Mouse (Mus musculus) gastrocnemius, postnatal 36 days (tissue): ENCODE measurements around the gene Olfr450. TPM values are rescaled to one million over a fixed set of nuclear protein-coding genes. Genes with fewer than 3 reads are reported as not detected.

Experiments used
- DNase-seq, 2 experiments: peaks; one replicate each; pipeline ENCODE4 v3.0.0; 2022
- intact Hi-C: fragments of 180-260 bp; cut with DNase I; formaldehyde crosslinking; loops from one replicate; pipeline ENCODE4 v1.15.1; 2025
- long read RNA-seq, 2 experiments: library from polyadenylated mRNA; stranded (forward); transcript quantifications; one replicate each; pipeline ENCODE4 v2.0.0; 2021
- total RNA-seq, 2 experiments: library from RNA; stranded (reverse); gene quantifications; 2 replicates each; pipeline ENCODE4 v1.2.3; 2021

Gene Olfr450
- total RNA-seq = not detected
- long read RNA-seq, experiment 1 = 0 reads
- long read RNA-seq, experiment 2 = 0 reads

- intact Hi-C loops = no loop called here
- DNase-seq = no peak
Measured at GRCm38 (mm10) chr6:42811639-42812038, at the start of gene Olfr450. Gene Olfr450, plus strand, starts transcription at chr6:42811939.

GRCm38 (mm10) chr6:42777066-42777465, 34.7 kb upstream of the Olfr450 start:
- intact Hi-C loops = no loop called here
- no peak for DNase-seq

- no peak for DNase-seq
- intact Hi-C loops = no loop called here
Measured at GRCm38 (mm10) chr6:42784793-42785192, 26.9 kb upstream of the Olfr450 start, which contains the start of gene Olfr452. Gene Olfr452, plus strand, starts transcription at chr6:42785093.

GRCm38 (mm10) chr6:42790247-42790948, 21.3 kb upstream of the Olfr450 start:
- no peak for DNase-seq
- intact Hi-C loops = no loop called here

GRCm38 (mm10) chr6:42790949-42791556, 20.7 kb upstream of the Olfr450 start:
- intact Hi-C loops = no loop called here

GRCm38 (mm10) chr6:42794982-42795381, 16.8 kb upstream of the Olfr450 start:
- intact Hi-C loops = no loop called here
- DNase-seq = no peak

More at GRCm38 (mm10) chr6:42790949-42791556, 20.7 kb upstream of the Olfr450 start:
- no peak for DNase-seq

- no peak for DNase-seq
- intact Hi-C loops = no loop called here
Measured at GRCm38 (mm10) chr6:42834084-42834483, 22.3 kb downstream of the Olfr450 start, which contains the start of gene Olfr449. Gene Olfr449, plus strand, starts transcription at chr6:42834384.

- intact Hi-C loops = loop anchor here (5.0 kb wide), 1 partner anchor 248 kb away; no protein-coding TSS in a partner anchor
- no peak for DNase-seq
Measured at GRCm38 (mm10) chr6:42860222-42860819, 48.6 kb downstream of the Olfr450 start.

Other genes with a start within 250 kb of the Olfr450 start
- gene Tcaf3, start 214.2 kb upstream of the Olfr450 start, total RNA-seq = not detected
- 1 to 10 TPM; 2.3 TPM for gene Tcaf2, start 166.7 kb upstream of the Olfr450 start, total RNA-seq
- gene Tcaf1, start 101.9 kb upstream of the Olfr450 start, total RNA-seq = 1 to 10 TPM; 5.9 to 6.3 TPM
- gene Olfr453, start 72.6 kb upstream of the Olfr450 start, total RNA-seq = not detected
- gene Olfr38, start 55.5 kb upstream of the Olfr450 start, total RNA-seq = not detected
- gene Olfr452, start 26.8 kb upstream of the Olfr450 start, total RNA-seq = not detected
- not detected for gene Olfr449, start 22.4 kb downstream of the Olfr450 start, total RNA-seq
- gene Olfr448, start 78.5 kb downstream of the Olfr450 start, total RNA-seq = not detected
- gene Olfr447, start 96.9 kb downstream of the Olfr450 start, total RNA-seq = not detected
- not detected for gene Olfr446, start 109.4 kb downstream of the Olfr450 start, total RNA-seq
- gene Olfr444, start 137.1 kb downstream of the Olfr450 start, total RNA-seq = not detected